ENCODE assay signal across 8 mouse cellular contexts in the genomic region with DNA sequence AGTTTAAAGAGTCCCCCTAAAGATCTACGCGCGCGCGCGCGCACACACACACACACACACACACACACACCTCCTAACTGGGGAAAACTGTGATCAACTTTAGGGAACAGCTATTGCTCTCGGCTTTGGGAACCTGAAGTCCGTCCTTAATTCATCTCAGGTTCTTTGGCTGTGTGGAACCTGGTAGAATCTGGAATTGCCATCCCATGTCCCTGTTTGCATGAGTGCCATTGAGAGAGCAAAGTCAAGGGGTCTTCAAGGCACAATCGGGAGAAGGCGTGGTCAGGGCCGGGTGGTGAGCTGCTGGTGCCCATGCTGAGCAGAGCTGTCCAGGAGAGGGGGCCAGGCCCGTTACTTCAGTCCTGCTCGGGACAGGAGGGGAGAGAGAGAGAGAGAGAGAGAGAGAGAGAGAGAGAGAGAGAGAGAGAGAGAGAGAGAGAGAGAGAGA. TPM values are rescaled to one million over a fixed set of nuclear protein-coding genes. Genes with fewer than 3 reads are reported as not detected.
A peak's percentile ranks its signal among the peaks of the same experiment; 100 is the strongest.
DNase-seq lines count a peak whose midpoint lies in the region; ATAC-seq and TF ChIP-seq lines count a peak whose summit lies in the region.

No protein-coding gene starts in this region.

- H3K36me3 ChIP-seq in forebrain, embryonic 16.5 days (ENCODE audit: control insufficient read depth, insufficient read depth): no peaks in the 10 kb centered on the region
- no peaks in the 10 kb centered on the region for H3K36me3 ChIP-seq in kidney, postnatal 0 days (ENCODE audit: insufficient read depth, low read length)
- H3K36me3 ChIP-seq in midbrain, embryonic 11.5 days (ENCODE audit: control insufficient read depth, insufficient read depth, low read length): no peaks in the 10 kb centered on the region

- H3K27me3 ChIP-seq in forebrain, embryonic 16.5 days (replicated peaks; ENCODE audit: control insufficient read depth, insufficient read depth, low read length): no peaks in the 10 kb centered on the region
- H3K27me3 ChIP-seq in kidney, postnatal 0 days (ENCODE audit: insufficient read depth, low read length): no peaks in the 10 kb centered on the region
- H3K27me3 ChIP-seq in midbrain, embryonic 11.5 days (ENCODE audit: control insufficient read depth, insufficient read depth, low read length): no peaks in the 10 kb centered on the region

- peaks cover 24% of the 10 kb centered on the region for H3K4me1 ChIP-seq in forebrain, embryonic 16.5 days (replicated peaks; ENCODE audit: control insufficient read depth, insufficient read depth, low read length)
- H3K4me1 ChIP-seq in kidney, postnatal 0 days (replicated peaks; ENCODE audit: insufficient read depth, low read length): peaks cover 18% of the 10 kb centered on the region; the same call in 1 of the 2 replicates
- peaks cover 18% of the 10 kb centered on the region for H3K4me1 ChIP-seq in midbrain, embryonic 11.5 days (ENCODE audit: control insufficient read depth, insufficient read depth, low read length)

- peak overlapping the region; percentile 90 for H3K4me3 ChIP-seq in forebrain, embryonic 16.5 days (replicated peaks; ENCODE audit: low read length)
- H3K4me3 ChIP-seq in kidney, postnatal 0 days (replicated peaks; ENCODE audit: low read depth, low read length): peak overlapping the region; percentile 62
- peak overlapping the region; percentile 80 for H3K4me3 ChIP-seq in midbrain, embryonic 11.5 days (ENCODE audit: low read depth, low read length)

- peak overlapping the region; percentile 52 for H3K9ac ChIP-seq in forebrain, embryonic 16.5 days (replicated peaks; ENCODE audit: low read depth, low read length)
- H3K9ac ChIP-seq in kidney, postnatal 0 days (ENCODE audit: low read depth, low read length): 0 out of 2 replicates have a peak overlapping the region, but pooled peaks have one; percentile 35
- peak overlapping the region; percentile 33 for H3K9ac ChIP-seq in midbrain, embryonic 11.5 days (ENCODE audit: low read length)

- H3K4me2 ChIP-seq in forebrain, embryonic 16.5 days (ENCODE audit: low read length): peak overlapping the region; percentile 72
- H3K4me2 ChIP-seq in kidney, postnatal 0 days (ENCODE audit: low read length): peak overlapping the region; percentile 63
- H3K4me2 ChIP-seq in midbrain, embryonic 11.5 days: peak overlapping the region; percentile 55

- peak; percentile 79 for ATAC-seq in forebrain, embryonic 16.5 days
- peak; percentile 71 for ATAC-seq in kidney, postnatal 0 days (replicated peaks; ENCODE audit: low FRiP score, low read depth)
- peak; percentile 90 for ATAC-seq in midbrain, embryonic 11.5 days (ENCODE audit: low FRiP score)

- no peak for TF ChIP-seq CTCF in kidney, postnatal 0 days (IDR thresholded peaks at IDR 0.05; ENCODE audit: low read depth)

- no peaks in the 10 kb centered on the region for H3K9me3 ChIP-seq in forebrain, embryonic 16.5 days (ENCODE audit: control insufficient read depth, low read length)
- no peaks in the 10 kb centered on the region for H3K9me3 ChIP-seq in kidney, postnatal 0 days (replicated peaks; ENCODE audit: low read length)
- no peaks in the 10 kb centered on the region for H3K9me3 ChIP-seq in midbrain, embryonic 11.5 days (ENCODE audit: control insufficient read depth, low read length)

- WGBS in forebrain, embryonic 16.5 days: 1% methylated on average over 12 of the region's 14 CpGs
- WGBS in kidney, postnatal 0 days: under 1% methylated on average over 14 of the region's 14 CpGs
- under 1% methylated on average over 14 of the region's 14 CpGs for WGBS in midbrain, embryonic 11.5 days

- 0 out of 2 replicates have a peak overlapping the region, but pooled peaks have one; percentile 18 for H3K27ac ChIP-seq in forebrain, embryonic 16.5 days (ENCODE audit: low read length)
- no peak overlapping the region for H3K27ac ChIP-seq in kidney, postnatal 0 days
- peak overlapping the region; percentile 25; the same call in 1 of the 2 replicates for H3K27ac ChIP-seq in midbrain, embryonic 11.5 days (ENCODE audit: low read depth, low read length)

- peak; percentile 26 to 38 for DNase-seq in layer of hippocampus, postnatal 10 days (ENCODE audit: low spot score in 2 of 2)
- DNase-seq in layer of hippocampus, postnatal 25 days (ENCODE audit: extremely low spot score in 1 of 2, low spot score in 1 of 2): no peak
- peak; percentile 20 to 29 for DNase-seq in adrenal gland, postnatal 36 days
- DNase-seq in kidney, postnatal 0 days (ENCODE audit: low spot score): peak; percentile 81
- peak; percentile 98 for DNase-seq in midbrain, embryonic 11.5 days (ENCODE audit: low spot score, missing footprints)
- DNase-seq in thymus, postnatal 14 days: peak; percentile 44
- no peak for DNase-seq in urinary bladder, postnatal 14 days (ENCODE audit: low spot score)

RNA-seq across cellular contexts. Expression of a gene that starts 0.3 kb away (rescaled TPM):
- 1 to 10 TPM; 5.6 to 6.1 TPM for total RNA-seq in layer of hippocampus, postnatal 10 days (2021)
- 1 to 10 TPM; 2.7 to 3.8 TPM for total RNA-seq in layer of hippocampus, postnatal 25 days (2021)
- total RNA-seq in adrenal gland, postnatal 36 days (2021): 10 to 100 TPM; 10.4 to 12.7 TPM
- 16.7 and 17.9 TPM in 2 replicates for polyA plus RNA-seq in forebrain, embryonic 16.5 days (2015; fragmentation: Nextera tagmentation; extraction: Ambion mirVana)
- polyA plus RNA-seq in kidney, postnatal 0 days (2015; fragmentation: Nextera tagmentation; extraction: Ambion mirVana): 10.4 and 12.1 TPM in 2 replicates
- polyA plus RNA-seq in midbrain, embryonic 11.5 days (2014; fragmentation: Nextera tagmentation; extraction: Ambion mirVana): 24.6 and 27.5 TPM in 2 replicates

RNA-seq across cellular contexts. Expression of a gene that starts 11.8 kb away (rescaled TPM):
- under 1 TPM; 0.38 to 0.87 TPM for total RNA-seq in layer of hippocampus, postnatal 10 days (2021)
- total RNA-seq in layer of hippocampus, postnatal 25 days (2021): under 1 TPM in 1 of 2 experiments, not detected in 1; 0.62 TPM
- total RNA-seq in adrenal gland, postnatal 36 days (2021): under 1 TPM in 1 of 2 experiments, not detected in 1; 0.33 TPM
- 0.91 TPM in 1 of 2 replicates, not detected in the other for polyA plus RNA-seq in forebrain, embryonic 16.5 days (2015; fragmentation: Nextera tagmentation; extraction: Ambion mirVana)
- 1.0 and 1.8 TPM in 2 replicates for polyA plus RNA-seq in kidney, postnatal 0 days (2015; fragmentation: Nextera tagmentation; extraction: Ambion mirVana)
- 1.4 and 2.1 TPM in 2 replicates for polyA plus RNA-seq in midbrain, embryonic 11.5 days (2014; fragmentation: Nextera tagmentation; extraction: Ambion mirVana)

RNA-seq across cellular contexts. Expression of a gene that starts 34.6 kb away (rescaled TPM):
- total RNA-seq in layer of hippocampus, postnatal 10 days (2021): 100 to 1,000 TPM; 566 to 632 TPM
- total RNA-seq in layer of hippocampus, postnatal 25 days (2021): 100 to 1,000 TPM; 471 to 520 TPM
- 1,000 to 10,000 TPM; 1,143 to 1,221 TPM for total RNA-seq in adrenal gland, postnatal 36 days (2021)
- polyA plus RNA-seq in forebrain, embryonic 16.5 days (2015; fragmentation: Nextera tagmentation; extraction: Ambion mirVana): 1,104 and 1,269 TPM in 2 replicates
- 2,857 and 3,220 TPM in 2 replicates for polyA plus RNA-seq in kidney, postnatal 0 days (2015; fragmentation: Nextera tagmentation; extraction: Ambion mirVana)
- 1,817 and 1,848 TPM in 2 replicates for polyA plus RNA-seq in midbrain, embryonic 11.5 days (2014; fragmentation: Nextera tagmentation; extraction: Ambion mirVana)

Comparison
In these comparisons a context has a peak if more than half of its experiments do, and no peak if none do; other contexts are left out.
1. DNase-seq: peak in layer of hippocampus, postnatal 10 days (2 of 2), adrenal gland, postnatal 36 days (2 of 2), kidney, postnatal 0 days (single experiment), midbrain, embryonic 11.5 days (single experiment) and thymus, postnatal 14 days (single experiment); none in layer of hippocampus, postnatal 25 days (0 of 2) and urinary bladder, postnatal 14 days (single experiment).
2. Peak in every context shown above with its lines, with median percentiles within 50 percentile points of each other: ATAC-seq, H3K4me2 ChIP-seq, H3K4me3 ChIP-seq and H3K9ac ChIP-seq.